Mouse (Mus musculus) cerebellum, adult 2 months (tissue): Measurements from ENCODE around the gene Tas2r115.

Source experiments
- CTCF ChIP-seq: fragments of 200-500 bp; IDR thresholded peaks from 2 replicates; pipeline ENCODE4 v1.5.1; 2011; ENCODE audit warnings: low read depth, mild to moderate bottlenecking, control low read depth, low read length, moderate library complexity, borderline replicate concordance; ENCODE audit not compliant: insufficient read depth
- POLR2A ChIP-seq: fragments of 200-500 bp; IDR thresholded peaks from 2 replicates; pipeline ENCODE4 v1.6.1; 2011; ENCODE audit warnings: low read length, control low read depth, borderline replicate concordance; ENCODE audit not compliant: insufficient read depth

DNA sequence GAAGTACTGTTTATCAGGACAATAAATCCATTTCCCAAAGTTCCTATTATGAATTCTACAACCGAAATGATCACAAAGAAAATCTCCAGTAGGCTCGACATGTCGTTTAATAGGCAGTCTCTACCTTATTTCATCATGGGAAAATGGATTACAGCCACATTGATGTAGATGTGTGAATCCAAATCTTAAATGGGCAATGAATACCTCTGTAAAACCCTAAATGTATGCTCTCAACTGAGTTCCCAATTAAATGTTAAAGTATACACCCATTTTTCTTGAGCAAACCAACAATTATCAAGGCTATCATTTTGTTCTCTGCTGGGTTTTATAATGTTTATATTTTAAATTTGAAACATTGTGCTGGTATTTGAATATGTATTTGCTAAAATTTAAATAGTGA is 26.0 kb downstream of the Tas2r115 start, which contains the start of gene Tas2r122:
- TF ChIP-seq CTCF (no peak), POLR2A (no peak)
